ENCODE assay signal across 8 mouse cellular contexts in genomic region chr19:45804593-45805368, GRCm38 (mm10). TPM values are rescaled to one million over a fixed set of nuclear protein-coding genes. Genes with fewer than 3 reads are reported as not detected.
DNase-seq lines count a peak whose midpoint lies in the region; ATAC-seq and TF ChIP-seq lines count a peak whose summit lies in the region.

No protein-coding gene starts in this region.

- H3K4me3 ChIP-seq in left cerebral cortex, adult 2 months, result no peak overlapping the region
- no peak overlapping the region for H3K4me3 ChIP-seq in limb, embryonic 11.5 days (ENCODE audit: low read depth, low read length)
- no peak overlapping the region for H3K4me3 ChIP-seq in neural tube, embryonic 11.5 days (ENCODE audit: low read depth, low read length)

- peak; percentile 76 for TF ChIP-seq CTCF in left cerebral cortex, adult 2 months (IDR thresholded peaks at IDR 0.05)

- ATAC-seq in limb, embryonic 11.5 days (ENCODE audit: insufficient number of reproducible peaks, low FRiP score, low TSS enrichment, low read depth), result no peak
- no peak for ATAC-seq in neural tube, embryonic 11.5 days (ENCODE audit: insufficient read depth, low FRiP score, low TSS enrichment)

- intact Hi-C loops in left cerebral cortex, adult 2 months (cut with DNase I), result no loop called here

- 24% methylated on average over 12 of the region's 12 CpGs for WGBS in limb, embryonic 11.5 days
- WGBS in neural tube, embryonic 11.5 days, result 20% methylated on average over 12 of the region's 12 CpGs

- no peak overlapping the region for H3K9ac ChIP-seq in limb, embryonic 11.5 days (ENCODE audit: low read length)
- H3K9ac ChIP-seq in neural tube, embryonic 11.5 days (ENCODE audit: low read length), result no peak overlapping the region

- H3K9me3 ChIP-seq in limb, embryonic 11.5 days (ENCODE audit: control insufficient read depth, low read length), result no peaks in the 10 kb centered on the region
- H3K9me3 ChIP-seq in neural tube, embryonic 11.5 days (ENCODE audit: control insufficient read depth, low read length), result no peaks in the 10 kb centered on the region

- no peak overlapping the region for H3K27ac ChIP-seq in left cerebral cortex, adult 2 months
- no peak overlapping the region for H3K27ac ChIP-seq in limb, embryonic 11.5 days (replicated peaks; ENCODE audit: low read depth, low read length)
- no peak overlapping the region for H3K27ac ChIP-seq in neural tube, embryonic 11.5 days (ENCODE audit: low read depth, low read length)

- no peak overlapping the region for H3K4me2 ChIP-seq in limb, embryonic 11.5 days (ENCODE audit: low read depth, severe bottlenecking)
- no peak overlapping the region for H3K4me2 ChIP-seq in neural tube, embryonic 11.5 days (ENCODE audit: low read depth)

- H3K4me1 ChIP-seq in limb, embryonic 11.5 days (ENCODE audit: control insufficient read depth, insufficient read depth, low read length), result no peaks in the 10 kb centered on the region
- H3K4me1 ChIP-seq in neural tube, embryonic 11.5 days (ENCODE audit: control insufficient read depth, insufficient read depth, low read length), result no peaks in the 10 kb centered on the region

- H3K27me3 ChIP-seq in limb, embryonic 11.5 days (ENCODE audit: control insufficient read depth, insufficient read depth, low read length), result no peaks in the 10 kb centered on the region
- no peaks in the 10 kb centered on the region for H3K27me3 ChIP-seq in neural tube, embryonic 11.5 days (ENCODE audit: control insufficient read depth, insufficient read depth, low read length)

- no peaks in the 10 kb centered on the region for H3K36me3 ChIP-seq in limb, embryonic 11.5 days (ENCODE audit: control insufficient read depth, insufficient read depth, low read length)
- no peaks in the 10 kb centered on the region for H3K36me3 ChIP-seq in neural tube, embryonic 11.5 days (ENCODE audit: control insufficient read depth, insufficient read depth, low read length)

- no peak for DNase-seq in left cerebral cortex, adult 2 months (ENCODE audit: extremely low spot score in 1 of 2, low spot score in 2 of 2)
- no peak for DNase-seq in left cerebral cortex, adult 18-20 months (ENCODE audit: low spot score in 2 of 2)
- DNase-seq in ZHBTc4 (ENCODE audit: low read depth, low spot score), result peak; percentile 74
- DNase-seq in forelimb bud, embryonic 11.5 days (ENCODE audit: low read depth, low spot score), result peak; percentile 47
- peak; percentile 43 for DNase-seq in limb, embryonic 11.5 days (ENCODE audit: low spot score)
- peak; percentile 37 for DNase-seq in neural tube, embryonic 11.5 days (ENCODE audit: low spot score)
- DNase-seq in urinary bladder, postnatal 25 days (ENCODE audit: low spot score), result no peak
- no peak for DNase-seq in right cerebral cortex, postnatal 25 days

RNA-seq across cellular contexts. Expression of gene Kcnip2, which starts 11.1 kb away (rescaled TPM):
- total RNA-seq in left cerebral cortex, adult 2 months (2021), result 100 to 1,000 TPM; 142 to 170 TPM
- 100 to 1,000 TPM; 148 to 164 TPM for total RNA-seq in left cerebral cortex, adult 18-20 months (2021)
- 0.28 and 0.67 TPM in 2 replicates for polyA plus RNA-seq in limb, embryonic 11.5 days (2014; fragmentation: Nextera tagmentation; extraction: Ambion mirVana)
- polyA plus RNA-seq in neural tube, embryonic 11.5 days (2014; fragmentation: Nextera tagmentation; extraction: Ambion mirVana), result 2.3 and 4.4 TPM in 2 replicates

RNA-seq across cellular contexts. Expression of gene Mgea5, which starts 21.1 kb away (rescaled TPM):
- 100 to 1,000 TPM; 164 to 176 TPM for total RNA-seq in left cerebral cortex, adult 2 months (2021)
- total RNA-seq in left cerebral cortex, adult 18-20 months (2021), result 100 to 1,000 TPM; 158 to 165 TPM
- polyA plus RNA-seq in limb, embryonic 11.5 days (2014; fragmentation: Nextera tagmentation; extraction: Ambion mirVana), result 65.5 and 75.1 TPM in 2 replicates
- 65.8 and 69.7 TPM in 2 replicates for polyA plus RNA-seq in neural tube, embryonic 11.5 days (2014; fragmentation: Nextera tagmentation; extraction: Ambion mirVana)

RNA-seq across cellular contexts. Expression of gene Npm3, which starts 55.4 kb away (rescaled TPM):
- 1 to 10 TPM; 4.1 to 6.8 TPM for total RNA-seq in left cerebral cortex, adult 2 months (2021)
- 1 to 10 TPM; 6.1 to 7.4 TPM for total RNA-seq in left cerebral cortex, adult 18-20 months (2021)
- polyA plus RNA-seq in limb, embryonic 11.5 days (2014; fragmentation: Nextera tagmentation; extraction: Ambion mirVana), result 15.9 and 19.5 TPM in 2 replicates
- polyA plus RNA-seq in neural tube, embryonic 11.5 days (2014; fragmentation: Nextera tagmentation; extraction: Ambion mirVana), result 10.1 and 10.5 TPM in 2 replicates

Comparison
In these comparisons a context has a peak if more than half of its experiments do, and no peak if none do; other contexts are left out.
1. DNase-seq: peak in ZHBTc4 (single experiment), forelimb bud, embryonic 11.5 days (single experiment), limb, embryonic 11.5 days (single experiment) and neural tube, embryonic 11.5 days (single experiment); none in left cerebral cortex, adult 2 months (0 of 2), left cerebral cortex, adult 18-20 months (0 of 2), urinary bladder, postnatal 25 days (single experiment) and right cerebral cortex, postnatal 25 days (single experiment).